Mouse (Mus musculus): ENCODE measurements around the gene Syne2.

The Syne2 gene

GRCm38 (mm10) chr12:75924852-75925251, 106.9 kb downstream of the Syne2 start:
- no peak for DNase-seq (ENCODE audit: low spot score in 2 of 2)

GRCm38 (mm10) chr12:75927596-75927995, 109.7 kb downstream of the Syne2 start:
- no peak for DNase-seq (ENCODE audit: low spot score in 2 of 2)

GRCm38 (mm10) chr12:75933561-75933960, 115.6 kb downstream of the Syne2 start:
- DNase-seq (ENCODE audit: low spot score in 2 of 2) = no peak

- peak; percentile 9 to 39 for DNase-seq (ENCODE audit: low spot score in 2 of 2)
Measured at GRCm38 (mm10) chr12:75951328-75951727, 133.4 kb downstream of the Syne2 start.

- no peak for DNase-seq (ENCODE audit: low spot score in 2 of 2)
Measured at GRCm38 (mm10) chr12:75952011-75952410, 134.1 kb downstream of the Syne2 start.

GRCm38 (mm10) chr12:75966441-75967195, 148.7 kb downstream of the Syne2 start:
- DNase-seq (ENCODE audit: low spot score in 2 of 2) = no peak

GRCm38 (mm10) chr12:75979079-75979478, 161.1 kb downstream of the Syne2 start:
- DNase-seq (ENCODE audit: low spot score in 2 of 2) = no peak

- no peak for DNase-seq (ENCODE audit: low spot score in 2 of 2)
Measured at GRCm38 (mm10) chr12:75983336-75983735, 165.4 kb downstream of the Syne2 start.

GRCm38 (mm10) chr12:75992226-75992858, 174.4 kb downstream of the Syne2 start:
- no peak for DNase-seq (ENCODE audit: low spot score in 2 of 2)

GRCm38 (mm10) chr12:75992946-75993345, 175.0 kb downstream of the Syne2 start:
- no peak for DNase-seq (ENCODE audit: low spot score in 2 of 2)

GRCm38 (mm10) chr12:75995086-75995485, 177.2 kb downstream of the Syne2 start:
- no peak for DNase-seq (ENCODE audit: low spot score in 2 of 2)

GRCm38 (mm10) chr12:75997547-75997946, 179.6 kb downstream of the Syne2 start:
- DNase-seq (ENCODE audit: low spot score in 2 of 2) = no peak

- DNase-seq (ENCODE audit: low spot score in 2 of 2) = no peak
Measured at GRCm38 (mm10) chr12:75998416-75998815, 180.5 kb downstream of the Syne2 start.

GRCm38 (mm10) chr12:76004697-76005249, 186.8 kb downstream of the Syne2 start:
- peak; percentile 20 to 57 for DNase-seq (ENCODE audit: low spot score in 2 of 2)

- no peak for DNase-seq (ENCODE audit: low spot score in 2 of 2)
Measured at GRCm38 (mm10) chr12:76008991-76009390, 191.1 kb downstream of the Syne2 start.

GRCm38 (mm10) chr12:76012789-76013188, 194.9 kb downstream of the Syne2 start:
- DNase-seq (ENCODE audit: low spot score in 2 of 2) = no peak

GRCm38 (mm10) chr12:76013480-76013879, 195.5 kb downstream of the Syne2 start:
- DNase-seq (ENCODE audit: low spot score in 2 of 2) = no peak

GRCm38 (mm10) chr12:76015026-76015425, 197.1 kb downstream of the Syne2 start:
- no peak for DNase-seq (ENCODE audit: low spot score in 2 of 2)

GRCm38 (mm10) chr12:76015489-76015888, 197.6 kb downstream of the Syne2 start:
- DNase-seq (ENCODE audit: low spot score in 2 of 2) = peak; percentile 38 to 66

- peak; percentile 50 to 56 for DNase-seq (ENCODE audit: low spot score in 2 of 2)
Measured at GRCm38 (mm10) chr12:76016123-76017101, 198.5 kb downstream of the Syne2 start.

GRCm38 (mm10) chr12:76018640-76019039, 200.7 kb downstream of the Syne2 start:
- no peak for DNase-seq (ENCODE audit: low spot score in 2 of 2)

- DNase-seq (ENCODE audit: low spot score in 2 of 2) = peak; percentile 37 to 59
Measured at GRCm38 (mm10) chr12:76042301-76042700, 224.4 kb downstream of the Syne2 start.
